Mouse (Mus musculus) A20 (cell line): ENCODE data around the gene Prodh2.

Experiments used
- DNase-seq: peaks from one replicate; pipeline ENCODE4 v3.0.0-alpha.2; 2011; ENCODE audit warnings: low read depth, low spot score

The Prodh2 gene

DNA sequence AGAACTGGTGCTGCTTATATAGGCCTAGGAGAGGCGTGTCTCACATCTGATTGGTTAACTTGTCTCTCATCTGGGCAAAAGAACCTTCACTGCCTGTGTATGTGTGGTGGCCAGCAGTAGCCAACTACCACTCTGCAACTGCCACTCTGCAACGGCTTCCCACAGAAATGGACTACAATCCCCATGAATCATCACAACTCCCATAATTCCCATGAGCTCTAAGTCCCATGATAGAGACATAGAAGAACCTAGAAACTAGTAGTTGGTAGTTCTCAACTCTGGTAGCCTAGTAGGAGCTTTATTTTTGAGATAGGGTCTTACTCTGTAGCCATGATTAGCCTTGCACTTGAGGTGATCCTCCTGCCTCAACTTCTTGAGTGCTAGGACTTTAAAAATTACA lies 56.5 kb downstream of the Prodh2 start:
- DNase-seq: no peak

DNA sequence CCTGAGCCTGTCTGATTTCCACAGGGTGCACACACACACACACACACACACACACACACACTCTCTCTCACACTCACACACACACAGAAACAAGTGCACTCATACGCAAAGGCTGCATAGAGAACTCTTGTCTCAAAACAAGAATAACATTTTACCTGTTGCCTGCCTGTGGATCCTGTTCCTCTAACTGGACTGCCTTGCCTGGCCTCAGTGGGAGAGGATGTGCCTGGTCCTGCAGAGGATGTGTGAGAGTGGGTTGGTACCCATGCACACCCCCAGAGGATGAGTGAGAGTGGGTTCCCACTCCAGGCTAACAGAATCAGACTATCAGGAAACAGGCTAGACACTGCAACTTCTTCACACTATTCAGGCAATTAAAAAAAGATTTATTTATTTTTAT lies 57.2 kb downstream of the Prodh2 start:
- DNase-seq: no peak

GRCm38 (mm10) chr7:30551445-30552101 lies 58.2 kb downstream of the Prodh2 start:
- no peak for DNase-seq

GRCm38 (mm10) chr7:30552102-30553020 lies 58.9 kb downstream of the Prodh2 start, which contains the start of the genes Hspb6 and Proser3:
Gene Hspb6 (plus strand): TSS chr7:30552178.
Gene Proser3 (minus strand): TSS chr7:30552299.
- DNase-seq: peak; percentile 99

- DNase-seq: peak; percentile 39
Measured at GRCm38 (mm10) chr7:30553021-30553589, 59.7 kb downstream of the Prodh2 start.

DNA sequence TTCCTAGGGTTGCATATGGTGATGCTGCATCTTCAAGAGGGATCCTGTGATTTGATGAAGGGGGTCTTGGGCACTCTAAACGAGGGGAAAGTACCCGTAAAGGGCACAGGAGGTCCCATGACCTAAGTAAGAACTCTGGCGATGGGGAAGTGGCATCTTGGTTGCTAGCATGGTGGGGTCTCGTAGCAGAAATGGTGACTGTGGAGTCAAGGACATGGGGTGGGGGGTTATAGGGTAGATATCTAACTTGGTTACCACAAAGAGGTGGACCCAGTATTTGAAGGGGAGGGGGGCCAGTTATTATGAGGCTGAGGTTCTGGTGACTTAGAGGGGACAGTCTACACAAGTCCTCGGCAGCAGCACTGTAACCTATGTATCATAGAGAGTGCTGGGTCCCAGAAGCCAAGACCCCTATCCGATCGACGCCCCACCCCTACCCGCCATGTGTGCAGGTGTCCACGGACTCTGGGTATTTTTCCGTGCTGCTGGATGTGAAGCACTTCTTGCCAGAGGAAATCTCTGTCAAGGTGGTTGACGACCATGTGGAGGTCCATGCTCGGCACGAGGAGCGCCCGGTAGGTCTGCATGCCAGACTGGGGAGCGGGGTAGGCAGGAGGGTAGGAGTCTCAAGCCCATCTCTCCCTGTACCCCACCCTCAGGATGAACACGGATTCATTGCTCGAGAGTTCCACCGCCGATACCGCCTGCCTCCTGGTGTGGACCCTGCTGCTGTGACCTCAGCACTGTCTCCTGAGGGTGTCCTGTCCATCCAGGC lies 60.6 kb downstream of the Prodh2 start:
- DNase-seq: no peak

DNA sequence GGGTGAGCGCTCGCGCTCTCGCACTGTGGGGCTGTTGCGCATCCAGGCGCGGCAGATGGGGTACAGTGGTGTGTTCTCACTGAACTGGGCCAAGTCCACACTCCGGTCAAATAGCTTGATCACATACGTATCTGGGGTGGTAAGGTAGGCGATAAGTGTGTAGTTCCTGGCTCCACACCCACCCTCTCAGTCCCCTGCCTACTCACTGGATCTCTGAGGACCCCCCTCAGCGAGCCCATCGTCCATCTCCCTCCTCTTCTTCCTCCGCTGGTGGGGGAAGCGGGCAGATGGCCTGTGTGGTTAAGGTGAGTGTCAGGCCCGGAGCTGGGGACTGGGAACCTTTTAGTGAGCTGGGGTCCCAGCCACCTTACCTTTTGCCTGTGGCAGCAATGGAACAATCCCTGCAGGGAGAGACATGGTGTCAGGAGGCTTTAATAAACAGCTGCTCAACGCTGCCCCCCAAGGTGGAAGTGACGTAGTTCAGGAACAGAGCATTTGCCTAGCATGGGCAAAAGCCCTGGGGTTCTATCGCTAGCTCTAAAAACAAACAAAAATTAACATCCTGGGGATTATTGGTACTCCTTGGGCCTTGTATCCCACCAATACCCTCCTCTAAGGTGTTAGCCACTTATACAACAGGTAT lies 63.6 kb downstream of the Prodh2 start:
- DNase-seq: peak; percentile 44

DNA sequence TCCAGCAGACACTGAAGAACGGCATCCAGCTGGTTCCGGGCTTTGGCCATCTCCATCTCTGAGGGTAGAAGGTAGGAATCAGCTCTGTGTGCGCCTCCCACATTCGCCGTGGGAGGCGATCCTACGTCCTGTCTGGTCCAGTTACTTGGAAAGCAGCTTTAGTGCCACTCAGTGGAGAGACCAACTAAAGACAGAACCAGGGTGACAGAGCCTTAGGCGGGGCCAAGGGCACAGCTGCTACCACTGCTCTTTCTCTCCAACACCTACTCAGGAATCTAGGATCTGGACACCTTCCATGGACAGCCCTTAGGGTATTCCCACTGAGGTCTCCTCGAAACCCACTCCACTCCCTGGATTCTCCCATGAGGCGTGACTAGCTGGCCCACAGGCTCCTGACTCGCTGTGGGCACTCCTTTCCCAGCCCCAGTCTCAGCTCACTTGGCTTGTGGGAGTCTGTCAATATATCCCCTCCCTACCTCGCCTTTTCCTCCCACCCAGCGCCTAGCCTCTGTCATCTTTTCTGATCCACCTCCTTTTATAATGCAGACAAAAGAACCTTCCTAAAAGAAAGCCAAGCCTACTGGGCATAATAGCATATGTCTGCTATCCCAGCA lies 64.6 kb downstream of the Prodh2 start:
- DNase-seq: no peak

- no peak for DNase-seq
Measured at GRCm38 (mm10) chr7:30558656-30559442, 65.4 kb downstream of the Prodh2 start.

GRCm38 (mm10) chr7:30559443-30559954 lies 66.1 kb downstream of the Prodh2 start, which contains the start of gene Lin37:
Gene Lin37 (minus strand): TSS chr7:30559838.
- peak; percentile 98 for DNase-seq

GRCm38 (mm10) chr7:30560296-30560695 lies 66.9 kb downstream of the Prodh2 start:
- DNase-seq: no peak

- no peak for DNase-seq
Measured at GRCm38 (mm10) chr7:30562526-30563116, 69.2 kb downstream of the Prodh2 start.
